Mouse (Mus musculus): ENCODE results near the gene Ankrd53.
A peak's percentile ranks its signal among the peaks of the same experiment; 100 is the strongest.

Ankrd53 gene

DNA sequence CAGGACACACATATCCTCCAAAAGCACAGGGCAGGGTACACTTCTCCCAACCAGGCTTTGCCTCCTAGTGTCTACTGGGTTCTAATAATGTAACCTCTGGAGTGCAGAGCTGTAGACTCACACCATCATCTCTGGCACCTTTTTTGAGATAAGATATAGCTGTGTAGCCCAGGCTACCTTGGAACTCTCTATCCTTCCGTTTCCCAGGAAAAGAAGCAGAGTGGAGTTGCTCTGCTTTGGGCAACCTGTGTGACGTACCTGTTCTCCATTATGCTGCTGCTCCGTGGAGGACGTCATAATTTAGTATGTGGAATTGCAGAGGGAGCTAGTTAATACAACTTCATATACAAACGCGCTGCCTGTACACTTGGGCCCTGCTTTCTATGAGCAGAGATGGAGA lies at the start of gene Ankrd53:
Ankrd53 (plus strand) TSS at position 301 of the 400 bp plus-strand sequence.
- no peak for DNase-seq (ENCODE audit: low spot score in 2 of 2)

DNA sequence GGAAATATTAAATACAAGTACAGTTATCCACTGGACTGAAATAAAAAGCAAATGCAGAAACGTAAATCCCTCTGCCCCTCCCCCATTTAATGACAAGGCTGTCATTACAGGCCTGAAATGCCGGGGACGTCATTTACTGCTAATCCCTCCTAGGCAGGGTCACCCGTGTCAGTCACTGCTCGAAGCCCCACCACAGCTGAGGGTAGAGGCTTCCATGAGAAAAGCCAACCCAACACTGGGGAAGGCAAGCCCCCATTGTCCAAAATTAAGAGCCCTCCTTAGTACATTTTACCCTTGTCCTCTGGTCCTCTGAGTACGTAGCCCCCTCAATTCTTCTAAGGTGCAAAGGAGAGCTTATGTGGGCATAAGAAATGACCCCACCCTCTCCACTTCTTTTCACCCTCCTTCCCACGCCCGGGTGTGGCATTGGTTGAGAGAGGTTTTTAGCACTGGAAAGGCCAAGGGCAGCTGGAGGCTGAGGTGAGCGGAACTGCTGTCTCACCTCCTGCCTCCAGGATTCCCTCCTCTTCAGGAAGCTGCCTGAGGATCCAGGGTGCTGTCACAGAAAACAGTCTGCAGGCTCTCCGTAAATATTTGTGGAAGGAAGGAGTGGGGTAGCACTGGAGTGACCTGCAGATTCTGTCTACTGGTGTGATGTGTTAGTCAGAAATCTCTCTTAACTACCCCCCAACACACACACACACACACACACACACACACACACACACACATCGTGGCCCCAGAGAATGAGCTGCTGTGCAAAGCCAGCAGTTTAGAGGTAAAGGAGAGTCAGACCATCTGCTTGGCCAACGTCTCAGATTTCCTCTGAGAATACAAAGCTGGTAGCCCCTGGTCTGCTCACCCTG lies 48.9 kb upstream of the Ankrd53 start:
- no peak for DNase-seq (ENCODE audit: low spot score in 2 of 2)

DNA sequence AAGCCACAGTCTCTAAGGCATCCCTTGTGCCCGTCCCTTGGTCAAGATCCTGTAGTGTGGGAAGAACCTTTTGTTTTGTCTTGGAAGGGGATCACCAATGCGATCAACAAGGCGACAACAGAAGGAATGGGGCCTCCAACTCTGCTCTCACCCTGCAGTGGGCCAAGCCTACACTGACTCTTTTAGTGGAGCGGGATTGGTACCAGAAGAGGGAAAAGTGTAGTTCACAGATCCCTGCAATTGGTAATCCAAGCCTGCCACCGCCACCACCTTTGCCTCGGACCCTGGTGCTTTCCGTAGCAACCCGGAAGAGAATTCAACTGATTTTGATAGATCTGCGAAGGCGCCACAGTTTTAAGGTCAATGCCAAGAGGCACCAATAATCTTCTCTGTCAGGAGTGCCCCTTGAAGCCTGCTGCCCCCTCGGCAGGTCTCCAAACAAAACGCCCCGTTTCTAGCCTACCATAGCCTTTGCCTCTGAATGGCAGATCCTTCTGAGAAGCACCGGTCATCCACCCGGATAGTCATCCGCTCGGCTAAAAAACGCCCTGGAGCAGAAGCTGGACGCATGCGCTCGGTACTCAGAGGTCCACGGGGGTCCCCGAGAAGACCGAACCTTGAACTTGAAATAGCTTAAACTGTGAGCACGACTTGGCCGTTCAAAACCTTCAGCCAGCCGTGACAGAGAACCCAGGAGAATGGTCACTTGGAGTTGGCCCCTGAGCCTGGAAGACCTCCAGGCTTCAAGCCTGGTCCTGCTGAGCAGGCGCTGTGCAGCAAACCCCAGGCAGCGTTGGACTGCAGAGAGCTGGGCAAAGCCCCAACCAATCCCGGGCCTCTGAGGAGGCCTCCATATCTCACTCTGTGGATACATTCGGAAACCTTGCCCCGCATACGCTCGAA lies 48.0 kb upstream of the Ankrd53 start:
- DNase-seq (ENCODE audit: low spot score in 2 of 2) = no peak

DNA sequence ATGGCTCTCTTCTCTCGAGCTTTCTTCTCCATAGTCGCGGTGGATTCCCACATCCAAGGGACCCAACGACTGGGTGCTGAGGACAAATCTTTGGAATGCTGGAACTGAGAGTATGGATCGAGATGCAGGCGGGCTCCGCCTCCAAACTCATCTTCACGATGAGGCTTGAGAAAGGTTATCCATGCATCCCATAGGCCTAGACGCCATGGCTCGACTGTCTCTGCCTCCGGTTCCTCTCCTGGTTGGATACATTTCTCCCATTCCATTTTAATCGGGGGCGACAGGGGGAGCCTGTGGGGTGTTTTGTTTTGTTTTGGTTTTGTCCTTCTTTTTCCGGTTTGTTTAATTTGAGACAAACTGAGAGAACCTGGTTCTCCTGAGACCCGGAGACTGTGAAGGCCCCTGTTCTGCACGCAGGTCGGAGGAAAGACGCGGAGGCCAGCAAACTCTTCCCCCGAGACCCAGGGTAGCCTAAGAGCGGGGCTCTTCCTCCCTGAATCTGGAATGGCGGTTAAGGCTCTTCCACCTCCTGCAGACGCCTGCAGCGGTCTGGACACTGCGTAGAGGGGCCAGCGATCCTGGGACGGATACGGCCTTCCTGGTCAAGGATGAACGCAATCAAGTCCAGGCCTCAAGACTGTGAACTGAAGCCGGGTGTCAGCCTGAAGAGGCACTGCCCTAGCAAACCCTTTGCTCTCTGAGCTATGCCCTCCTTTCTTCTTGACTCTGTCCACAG lies 46.8 kb upstream of the Ankrd53 start:
- no peak for DNase-seq (ENCODE audit: low spot score in 2 of 2)

DNA sequence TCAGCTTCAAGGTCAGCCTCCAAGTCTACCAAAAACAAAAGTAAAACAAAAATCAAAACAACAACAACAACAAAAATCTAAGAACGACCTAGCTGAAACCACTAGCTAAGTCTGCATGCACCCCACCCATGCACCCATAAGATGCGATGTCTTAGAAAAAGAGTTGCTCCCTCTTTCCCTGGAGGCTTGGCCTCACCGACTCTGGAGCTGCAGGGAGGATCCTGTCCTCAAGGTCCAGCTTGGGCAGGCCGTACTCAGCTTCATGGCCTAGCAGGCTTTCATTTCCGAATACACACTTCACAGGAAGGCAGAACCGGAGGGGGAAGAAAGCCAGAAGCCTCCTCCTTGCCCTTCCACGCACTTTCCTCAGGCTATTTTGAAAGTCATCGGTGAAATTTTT lies 45.4 kb upstream of the Ankrd53 start:
- no peak for DNase-seq (ENCODE audit: low spot score in 2 of 2)

DNA sequence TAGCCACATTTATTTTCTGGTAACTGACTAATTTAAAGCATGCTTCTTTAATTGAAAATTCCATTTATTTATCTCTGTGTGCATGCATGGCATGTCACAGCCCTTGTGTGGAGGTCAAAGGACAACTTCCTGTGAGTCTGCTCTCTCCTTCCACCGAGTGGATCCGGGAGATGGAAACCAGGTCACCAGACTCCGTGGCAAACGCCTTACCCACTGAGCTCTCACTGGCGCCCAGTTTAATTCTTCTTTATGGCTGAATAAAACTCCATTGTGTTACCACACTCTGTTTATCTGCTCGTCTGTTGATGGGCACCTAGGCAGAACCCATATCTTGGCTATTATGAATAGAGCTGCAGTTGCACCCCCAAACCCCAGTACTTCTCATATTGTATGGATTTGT lies 39.9 kb upstream of the Ankrd53 start:
- no peak for DNase-seq (ENCODE audit: low spot score in 2 of 2)

DNA sequence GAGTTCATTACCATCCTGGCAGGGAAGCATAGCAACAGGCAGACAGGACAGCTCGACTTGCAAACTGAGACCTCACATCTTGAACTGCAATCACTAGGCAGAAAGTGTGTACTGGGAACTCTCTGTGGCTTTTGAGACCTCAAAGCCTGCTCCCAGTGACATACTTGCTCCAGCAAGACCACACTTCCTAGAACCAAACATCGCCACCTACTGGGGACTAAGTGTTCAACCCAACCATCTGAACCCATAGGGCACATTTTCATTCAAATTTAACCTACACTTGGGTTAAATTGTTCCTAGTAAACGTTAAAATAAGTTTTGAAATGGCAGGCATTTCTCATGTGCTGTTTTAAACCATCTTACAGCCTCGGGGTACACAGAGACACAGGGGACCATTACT lies 35.3 kb upstream of the Ankrd53 start:
- DNase-seq (ENCODE audit: low spot score in 2 of 2) = no peak

DNA sequence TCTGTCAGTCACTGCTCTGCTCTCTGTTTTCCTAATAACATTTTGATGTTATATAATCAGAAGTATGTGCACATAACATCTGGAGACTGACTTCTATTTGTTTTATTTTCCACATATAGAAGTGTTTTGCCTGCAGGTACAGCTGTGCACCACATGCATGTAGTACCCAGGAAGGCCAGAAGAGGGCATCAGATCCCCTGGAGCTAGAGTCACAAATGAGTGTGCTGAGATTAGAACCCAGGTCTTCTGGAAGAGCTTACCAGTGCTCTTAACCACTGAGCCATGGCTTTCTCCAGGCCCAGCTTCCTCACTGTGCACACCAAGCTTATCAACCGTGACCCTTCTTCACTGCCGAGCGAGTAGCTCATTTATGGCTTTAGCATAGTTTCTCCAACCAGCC lies 34.0 kb upstream of the Ankrd53 start:
- no peak for DNase-seq (ENCODE audit: low spot score in 2 of 2)

DNA sequence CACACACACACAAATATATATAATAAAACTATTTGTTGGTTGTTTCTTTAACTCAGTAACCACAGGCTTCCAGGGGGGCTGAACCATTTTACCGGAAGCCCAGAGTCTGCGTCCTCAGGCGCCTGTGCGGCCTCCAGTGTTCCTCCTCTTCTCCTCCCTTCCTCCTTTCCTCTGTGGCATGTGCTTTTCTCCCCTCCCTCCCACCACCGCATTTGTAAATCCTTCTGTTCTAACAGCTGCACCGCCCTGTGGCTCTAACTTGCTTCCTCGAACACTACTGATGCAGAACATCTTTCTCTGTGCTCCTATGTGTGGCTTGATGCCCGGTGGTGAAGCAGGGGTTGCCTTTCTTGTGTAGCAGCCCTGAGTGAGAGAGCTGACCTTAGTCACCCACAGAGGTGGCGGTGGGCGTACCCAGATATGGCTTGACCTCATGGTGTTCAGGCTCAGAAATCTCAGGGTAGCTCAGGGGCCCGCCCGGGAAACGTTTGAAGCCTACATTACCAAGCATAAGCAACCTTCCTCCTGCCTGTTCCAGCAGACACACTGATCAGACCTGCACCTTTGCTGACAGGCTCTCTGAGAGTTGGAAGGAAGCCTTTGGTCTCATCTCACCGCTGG lies 33.0 kb upstream of the Ankrd53 start:
- DNase-seq (ENCODE audit: low spot score in 2 of 2) = no peak

DNA sequence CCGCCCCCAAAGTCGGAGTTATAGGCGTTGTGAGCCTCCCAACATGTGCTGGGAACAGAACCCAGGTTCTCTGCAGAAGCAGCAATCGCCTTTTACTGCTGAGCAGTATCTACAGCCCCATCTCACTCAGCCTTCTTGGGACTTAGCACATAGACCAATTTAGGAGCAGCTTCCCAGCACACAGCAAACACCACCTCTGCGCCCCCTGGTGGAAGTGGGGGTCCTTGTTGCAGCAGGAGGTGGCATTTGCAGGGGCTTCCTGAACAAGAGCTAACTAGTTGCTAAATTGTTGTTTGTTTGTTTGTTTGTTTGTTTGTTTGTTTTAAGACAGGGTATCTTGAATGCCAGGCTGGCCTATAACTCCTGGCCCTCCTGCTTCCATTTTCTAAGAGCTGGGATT lies 31.3 kb upstream of the Ankrd53 start:
- peak in 1 of 2 experiments; percentile 39 for DNase-seq (ENCODE audit: low spot score in 2 of 2)

DNA sequence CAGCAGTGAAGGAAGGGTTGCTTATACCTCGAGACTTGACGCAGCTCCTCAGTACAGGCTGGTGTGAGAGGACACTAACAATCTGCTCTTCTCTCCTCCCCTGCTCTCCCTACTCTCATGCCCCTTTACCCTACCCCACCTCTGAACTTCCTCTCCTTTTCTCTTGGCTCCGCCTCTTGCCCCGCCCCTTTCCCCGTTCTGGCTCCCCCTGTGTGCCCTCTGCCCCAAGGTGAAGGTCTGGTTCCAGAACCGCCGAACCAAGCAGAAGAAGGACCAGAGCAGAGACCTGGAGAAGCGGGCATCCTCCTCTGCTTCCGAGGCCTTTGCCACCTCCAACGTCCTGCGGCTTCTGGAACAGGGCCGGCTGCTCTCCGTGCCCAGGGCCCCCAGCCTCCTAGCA lies 25.1 kb upstream of the Ankrd53 start:
- DNase-seq (ENCODE audit: low spot score in 2 of 2) = no peak

DNA sequence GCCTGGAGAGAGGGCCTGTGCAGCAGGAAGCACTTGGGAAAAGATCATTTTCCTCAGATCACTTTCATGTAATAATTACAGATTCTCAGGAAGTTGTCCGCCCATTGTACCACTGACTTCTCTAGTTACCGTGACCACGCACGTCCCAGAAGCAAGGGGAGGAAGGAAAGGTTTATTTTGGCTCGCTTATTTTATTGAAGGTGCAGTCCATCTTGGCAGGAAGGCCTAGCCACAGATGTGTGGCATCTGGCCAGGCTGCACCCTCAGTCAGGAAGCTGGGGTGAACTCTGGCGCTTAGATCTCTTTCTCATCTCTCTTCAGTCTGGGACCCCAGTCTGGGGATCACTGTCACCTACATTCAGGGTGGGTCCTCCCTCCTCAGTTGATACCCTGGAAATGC lies 23.8 kb upstream of the Ankrd53 start:
- DNase-seq (ENCODE audit: low spot score in 2 of 2) = no peak

DNA sequence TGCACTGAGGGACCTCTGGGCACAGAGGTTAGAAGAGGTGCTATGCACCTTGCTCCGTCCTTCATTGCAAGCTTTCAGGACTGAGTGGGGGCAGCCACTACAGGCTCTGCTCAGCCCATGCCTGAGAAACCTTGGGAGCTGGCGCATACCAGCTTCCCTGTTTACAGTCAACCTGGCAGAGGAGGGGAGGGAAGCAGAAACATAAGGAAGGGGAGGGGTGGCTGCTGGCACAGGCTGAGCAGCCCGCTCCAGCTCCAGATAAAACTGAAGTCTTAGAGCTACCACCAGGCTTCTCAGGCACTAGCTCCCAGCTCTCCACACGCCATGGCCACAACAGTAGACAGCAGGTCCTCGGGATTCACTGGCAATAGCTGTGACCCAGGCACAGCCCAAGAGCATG lies 19.7 kb upstream of the Ankrd53 start, which contains the start of gene Atp6v1b1:
Atp6v1b1 (plus strand) TSS at position 230 of the 400 bp plus-strand sequence.
- no peak for DNase-seq (ENCODE audit: low spot score in 2 of 2)

DNA sequence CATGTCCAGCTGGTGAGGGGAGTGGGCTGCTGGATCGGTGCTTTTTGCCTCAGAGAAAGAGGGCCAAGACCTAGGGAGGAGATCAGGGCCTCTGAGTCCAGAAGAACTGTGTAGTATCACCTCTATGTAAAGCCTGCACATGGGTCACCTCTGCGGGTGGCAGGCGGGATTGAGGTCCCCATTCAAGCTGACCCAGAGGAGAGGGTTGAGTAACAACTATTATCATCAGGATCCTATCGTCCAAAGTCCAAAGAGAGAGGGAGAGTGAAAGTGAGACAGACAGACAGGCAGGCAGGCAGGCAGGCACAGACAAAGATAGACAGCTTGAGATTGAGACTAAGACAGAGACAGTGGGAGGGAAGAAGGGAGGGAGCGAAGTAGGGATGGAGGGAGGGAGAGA lies 19.2 kb upstream of the Ankrd53 start:
- DNase-seq (ENCODE audit: low spot score in 2 of 2) = no peak

DNA sequence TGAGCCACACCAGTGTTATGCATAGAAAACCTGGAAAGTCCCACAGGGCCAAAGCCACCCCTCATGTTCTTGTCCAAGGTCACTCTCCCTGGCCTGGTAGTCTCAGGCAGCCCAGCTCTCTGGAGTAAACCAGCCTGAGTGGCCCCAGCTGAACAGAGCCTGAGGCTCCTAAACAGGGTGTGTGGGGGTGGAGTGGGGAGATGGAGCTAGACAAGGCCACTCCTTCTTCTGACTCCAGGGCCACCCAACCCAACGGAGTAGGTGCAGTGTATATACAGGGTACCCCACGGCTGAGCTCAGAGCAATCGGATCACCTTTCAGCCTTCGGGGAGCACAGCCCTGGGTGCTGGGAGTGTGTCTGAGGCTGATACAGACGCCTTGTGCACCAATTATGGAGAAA lies 18.3 kb upstream of the Ankrd53 start:
- DNase-seq (ENCODE audit: low spot score in 2 of 2) = no peak

DNA sequence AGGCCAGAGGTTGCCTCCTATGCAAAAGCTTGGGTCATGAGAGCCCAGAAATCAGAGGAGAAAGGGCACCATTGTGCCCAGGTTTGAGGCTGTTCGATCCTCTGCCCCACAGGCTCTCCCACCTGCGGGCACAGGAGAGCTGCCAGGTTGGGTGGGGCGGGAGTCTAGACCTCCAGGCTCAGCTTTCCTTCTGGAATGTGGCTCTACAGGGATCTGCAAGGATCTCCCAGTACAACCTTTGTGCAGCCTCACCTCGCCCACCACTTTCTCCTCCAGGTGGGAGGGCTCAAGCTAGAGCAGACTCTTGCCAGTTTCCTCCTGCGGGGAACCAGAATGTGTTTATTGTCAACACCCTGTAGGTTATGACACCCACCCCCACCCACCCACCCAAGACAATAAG lies 17.9 kb upstream of the Ankrd53 start:
- DNase-seq (ENCODE audit: low spot score in 2 of 2) = no peak

DNA sequence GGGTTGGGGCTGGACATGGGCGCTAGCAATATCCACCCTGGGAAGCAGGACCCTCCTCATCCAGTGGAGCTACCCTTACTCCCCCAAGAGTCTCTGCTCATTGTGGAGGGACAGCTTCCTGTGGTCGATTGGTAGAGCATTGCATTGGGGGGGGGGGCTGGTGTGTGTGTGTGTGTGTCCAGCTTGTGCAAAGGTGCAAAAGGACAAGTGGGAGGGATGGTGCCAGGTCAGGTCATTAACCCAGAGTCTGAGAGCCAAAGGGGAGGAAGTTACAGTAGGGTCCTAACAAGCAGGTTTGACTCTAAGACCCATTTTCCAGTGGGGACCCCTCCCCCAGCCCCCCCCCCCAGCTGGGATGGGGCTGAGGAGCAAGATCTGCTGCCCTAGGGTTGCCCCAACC lies 17.0 kb upstream of the Ankrd53 start:
- DNase-seq (ENCODE audit: low spot score in 2 of 2) = no peak

DNA sequence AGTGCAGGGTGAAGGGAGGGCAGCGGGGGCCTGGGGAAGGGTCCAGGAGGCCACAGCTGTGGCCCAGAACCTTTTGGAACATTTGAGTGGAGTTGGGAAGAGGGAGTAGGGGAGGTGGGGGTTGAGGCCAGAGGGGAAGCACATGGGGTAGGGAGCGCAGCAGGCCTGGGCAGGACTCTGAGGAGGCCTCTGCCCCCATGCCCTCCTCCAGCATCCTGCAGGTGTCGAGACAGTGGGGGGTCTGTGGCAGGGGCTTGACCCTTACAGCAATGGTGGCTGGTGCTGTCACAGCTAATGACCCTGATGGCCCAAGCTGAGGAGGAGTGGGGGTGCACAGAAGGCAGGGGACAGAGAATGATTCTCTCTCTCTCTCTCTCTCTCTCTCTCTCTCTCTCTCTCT lies 13.2 kb upstream of the Ankrd53 start:
- no peak for DNase-seq (ENCODE audit: low spot score in 2 of 2)

DNA sequence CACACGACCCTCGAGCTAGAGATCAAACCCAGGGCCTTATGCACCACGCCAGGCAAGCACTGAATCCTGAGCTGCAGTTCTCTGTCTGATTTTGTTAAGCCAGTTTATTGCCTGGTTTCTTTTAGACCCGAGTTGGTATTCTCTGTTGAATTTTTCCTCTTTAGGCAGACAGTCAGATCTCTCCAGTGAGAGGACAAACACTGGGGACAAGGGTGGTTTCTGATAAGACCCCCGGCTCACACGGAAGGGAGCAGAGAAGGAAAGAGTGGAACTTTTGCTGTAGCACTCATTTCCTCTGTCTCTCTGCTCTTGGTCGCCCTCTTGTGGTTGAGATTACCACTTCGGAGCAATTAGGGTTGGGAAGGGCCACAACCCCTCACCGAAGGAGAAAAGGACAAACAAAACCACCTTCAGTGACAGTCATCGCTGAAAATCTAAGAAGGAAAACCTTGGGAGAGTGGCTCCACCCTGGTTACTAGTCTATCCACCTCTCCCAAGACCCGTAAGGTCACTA lies 12.2 kb upstream of the Ankrd53 start:
- peak; percentile 48 to 66 for DNase-seq (ENCODE audit: low spot score in 2 of 2)

DNA sequence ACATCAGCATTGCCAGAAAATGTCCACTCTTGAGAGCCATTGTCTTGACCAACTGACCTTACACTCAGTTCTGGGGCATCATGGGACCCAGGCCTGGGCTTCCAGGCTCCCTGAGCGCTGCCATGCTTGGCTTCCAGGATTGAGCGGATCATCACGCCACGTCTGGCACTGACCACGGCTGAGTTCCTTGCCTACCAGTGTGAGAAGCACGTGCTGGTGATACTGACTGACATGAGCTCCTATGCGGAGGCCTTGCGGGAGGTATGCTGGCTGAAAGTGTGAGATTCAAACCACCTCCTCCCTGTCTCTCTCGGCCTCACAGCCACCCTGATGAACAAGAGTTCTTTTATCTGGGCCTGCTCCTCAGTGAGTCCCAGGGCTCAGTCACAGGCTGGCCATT lies 6.4 kb upstream of the Ankrd53 start:
- DNase-seq (ENCODE audit: low spot score in 2 of 2) = no peak

DNA sequence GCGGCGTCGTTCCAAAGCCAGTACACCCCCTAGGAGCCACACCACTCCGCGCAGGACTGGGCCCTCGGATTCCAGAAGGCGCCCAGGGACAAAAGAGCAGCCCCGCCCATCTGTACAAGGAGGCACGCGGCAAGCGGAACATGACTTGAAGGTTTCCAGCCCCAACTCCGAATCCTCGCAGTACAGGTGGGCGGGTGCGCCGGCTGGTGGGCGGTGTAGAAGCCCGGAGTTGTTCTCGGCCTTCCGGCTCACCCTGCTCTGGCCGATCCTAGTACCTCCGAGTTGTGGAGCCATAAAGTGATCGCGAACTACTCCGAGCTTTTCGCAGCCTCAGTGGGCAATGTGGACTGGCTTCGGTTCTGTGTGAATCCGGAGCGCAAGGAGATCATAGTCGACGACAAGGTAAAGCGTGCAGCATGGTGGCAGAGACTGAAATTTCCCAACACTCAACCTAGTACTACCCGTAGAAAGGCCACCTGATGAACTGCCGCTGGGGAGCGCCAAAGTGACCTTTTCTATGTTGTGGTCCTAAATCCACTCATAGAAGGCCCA lies 512 bp downstream of the Ankrd53 start:
- DNase-seq (ENCODE audit: low spot score in 2 of 2) = peak in 1 of 2 experiments; percentile 15
